Mouse (Mus musculus) heart, adult 18-20 months (tissue): ENCODE measurements around the gene Th. TPM values are rescaled to one million over a fixed set of nuclear protein-coding genes. Genes with fewer than 3 reads are reported as not detected.

Experiments used
- DNase-seq, 2 experiments: peaks; one replicate each; pipeline ENCODE4 v3.0.0; 2021 to 2022; ENCODE audit warnings: mixed read lengths in 1 of 2
- long read RNA-seq, 2 experiments: library from polyadenylated mRNA; stranded (forward); transcript quantifications; one replicate each; pipeline ENCODE4 v2.0.0; 2021
- total RNA-seq, 2 experiments: library from RNA; stranded (reverse); gene quantifications; 2 replicates each; pipeline ENCODE4 v1.2.3; 2021

The Th gene
- total RNA-seq = not detected
- long read RNA-seq, experiment 1 = 0 reads
- long read RNA-seq, experiment 2 = 0 reads

DNA sequence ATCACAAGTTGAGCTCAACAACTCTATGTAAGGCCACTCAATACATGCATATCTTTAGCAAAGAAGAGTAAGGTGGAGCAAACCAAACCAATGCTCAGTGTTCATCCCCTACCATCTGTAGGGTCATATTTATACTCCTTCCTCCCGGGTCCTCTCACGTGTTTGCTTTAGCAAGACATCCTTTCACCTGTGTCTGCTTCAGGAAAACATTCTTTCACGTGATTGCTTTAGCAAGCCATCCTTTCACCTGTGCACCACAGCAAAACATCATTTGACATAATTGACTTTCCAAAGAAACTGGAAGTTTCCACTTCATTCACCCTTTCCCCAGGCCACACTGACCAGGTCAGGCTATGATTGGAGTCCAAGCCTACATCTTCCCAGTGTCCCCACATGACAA, at the start of gene Th:
TSS of gene Th (minus strand) at position 101 of the 400 bp plus-strand sequence.
- no peak for DNase-seq

- DNase-seq = peak; percentile 8 to 24
Observed at GRCm38 (mm10) chr7:142968809-142969511, 38.0 kb upstream of the Th start, which contains the start of gene Ascl2. Ascl2 (minus strand) TSS chr7:142969264.

DNA sequence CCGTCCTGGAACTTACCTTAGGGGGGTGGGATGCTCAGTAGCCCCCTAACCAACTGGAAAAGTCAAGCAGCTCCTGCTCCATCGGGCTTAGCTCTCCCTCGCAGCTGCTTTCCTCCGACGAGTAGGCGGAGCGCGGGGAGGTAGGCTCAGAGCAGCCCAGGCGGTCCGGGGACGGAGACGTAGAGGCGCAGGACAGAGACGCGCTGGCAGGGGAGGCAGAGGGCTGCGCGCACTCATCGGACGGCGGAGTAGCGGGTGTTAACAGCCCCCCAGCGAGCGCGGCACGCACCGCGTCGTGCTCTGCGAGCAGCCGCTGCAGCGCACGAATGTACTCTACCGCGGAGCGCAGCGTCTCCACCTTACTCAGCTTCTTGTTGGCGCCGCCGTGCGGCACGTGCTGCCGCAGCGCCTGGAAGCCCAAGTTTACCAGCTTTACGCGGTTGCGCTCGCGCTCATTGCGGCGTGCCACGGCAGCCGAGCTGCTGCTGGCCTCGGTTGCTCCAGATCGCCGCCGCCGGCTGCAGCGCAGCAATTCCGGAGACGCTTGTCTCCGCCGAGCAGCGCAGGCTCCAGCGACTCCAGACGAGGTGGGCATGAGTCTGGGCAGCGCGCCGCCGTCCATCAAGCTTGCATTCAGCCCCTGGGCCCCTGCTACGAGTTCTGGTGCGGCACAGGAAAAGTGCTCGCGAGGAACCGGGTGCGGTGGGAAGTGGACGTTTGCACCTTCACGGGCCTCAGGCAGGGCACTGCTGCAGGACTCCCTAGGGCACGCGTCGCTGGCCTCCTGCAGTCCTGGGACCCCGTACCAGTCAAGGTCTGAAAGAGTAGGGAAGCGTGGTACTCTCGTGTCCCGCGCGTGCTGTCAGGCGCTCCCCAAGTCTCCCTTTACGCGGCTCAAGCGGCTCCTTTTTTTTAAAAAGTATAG, 37.2 kb upstream of the Th start:
- DNase-seq = peak; percentile 40 to 52

GRCm38 (mm10) chr7:142967414-142967883, 36.5 kb upstream of the Th start:
- DNase-seq = peak; percentile 33 to 47

DNA sequence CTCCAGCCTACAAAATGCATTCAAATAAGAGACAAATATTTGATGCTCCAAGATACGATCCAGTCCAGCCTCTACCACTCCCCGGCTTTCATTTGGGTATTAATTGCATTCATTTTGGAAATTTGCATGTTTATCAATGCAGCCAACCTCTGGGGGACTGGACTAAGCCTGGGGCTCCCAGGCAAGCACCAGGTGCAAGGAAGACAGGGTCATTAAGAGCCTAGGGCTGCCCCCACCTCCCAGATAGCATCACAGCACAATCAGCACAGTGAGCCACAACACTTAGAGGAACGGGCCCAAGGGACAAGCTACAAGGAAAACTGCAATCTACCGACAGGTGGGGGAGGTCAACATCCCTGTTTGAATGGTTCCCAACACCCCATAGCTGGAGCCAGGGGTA, 28.8 kb upstream of the Th start:
- DNase-seq = no peak

GRCm38 (mm10) chr7:142958817-142959216, 27.9 kb upstream of the Th start:
- DNase-seq = no peak

DNA sequence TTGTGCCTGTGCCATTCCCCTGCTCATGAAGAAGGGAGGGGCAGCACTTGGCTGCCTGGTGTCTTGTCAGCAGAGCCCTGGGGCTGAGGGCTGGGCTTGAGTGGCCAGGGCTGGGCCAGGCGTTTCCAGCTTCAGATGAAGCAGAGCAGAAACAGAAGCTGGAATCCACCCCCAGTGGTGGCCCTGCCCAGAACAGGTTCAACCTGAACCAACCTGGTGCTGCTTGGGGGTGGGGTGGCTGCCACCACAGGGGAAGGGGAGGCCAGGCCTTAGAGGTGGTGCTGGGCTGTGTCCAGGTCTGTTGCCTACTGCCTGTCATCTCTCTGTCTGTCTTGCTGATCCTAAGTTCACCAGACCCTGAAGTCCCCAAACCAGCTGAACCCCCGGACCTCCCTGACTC, 25.1 kb upstream of the Th start:
- DNase-seq = no peak

- no peak for DNase-seq
Observed at GRCm38 (mm10) chr7:142949568-142949967, 18.6 kb upstream of the Th start.

DNA sequence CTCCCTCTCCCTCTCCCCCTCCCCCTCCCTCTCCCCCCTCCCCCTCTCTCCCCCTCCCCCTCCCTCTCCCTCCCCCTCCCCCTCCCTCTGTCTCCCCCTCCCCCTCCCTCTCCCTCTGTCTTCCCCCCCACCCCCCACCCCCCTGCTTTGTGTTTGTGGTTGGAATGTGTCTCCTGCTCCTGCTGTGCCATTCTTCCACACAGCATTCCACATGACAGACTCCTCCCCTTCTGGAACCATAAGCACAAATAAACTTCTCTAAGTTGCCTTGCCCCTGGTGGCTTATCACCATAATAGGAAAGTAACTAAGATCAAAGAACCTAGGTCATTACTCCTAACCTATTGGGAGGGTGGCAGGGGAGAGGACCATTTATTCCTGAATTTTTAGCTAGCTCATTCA, 6.7 kb upstream of the Th start:
- DNase-seq = no peak

- no peak for DNase-seq
Observed at GRCm38 (mm10) chr7:142935708-142936107, 4.8 kb upstream of the Th start.

DNA sequence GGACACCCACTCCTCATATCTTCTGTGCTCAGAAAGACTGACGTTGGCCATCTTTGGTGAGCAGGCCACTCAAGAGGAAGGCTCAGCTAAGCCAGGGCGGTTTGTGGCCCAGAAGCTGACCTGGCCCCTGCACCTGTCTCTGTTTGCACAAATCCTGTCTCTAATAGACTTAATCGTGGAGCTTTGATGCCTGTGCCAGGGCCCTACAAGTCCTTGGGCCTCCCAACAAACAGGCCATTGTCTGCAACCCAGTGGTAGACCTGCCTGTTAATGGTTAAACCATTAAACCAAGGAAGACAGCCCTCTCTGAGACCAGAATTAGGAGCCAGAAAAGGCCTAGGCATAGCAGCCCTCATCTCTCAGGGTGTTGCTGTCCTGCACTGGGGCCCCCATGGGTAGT, 1.5 kb upstream of the Th start:
- no peak for DNase-seq

- peak; percentile 34 to 41 for DNase-seq
Observed at GRCm38 (mm10) chr7:142929516-142929915, 1.4 kb downstream of the Th start.

DNA sequence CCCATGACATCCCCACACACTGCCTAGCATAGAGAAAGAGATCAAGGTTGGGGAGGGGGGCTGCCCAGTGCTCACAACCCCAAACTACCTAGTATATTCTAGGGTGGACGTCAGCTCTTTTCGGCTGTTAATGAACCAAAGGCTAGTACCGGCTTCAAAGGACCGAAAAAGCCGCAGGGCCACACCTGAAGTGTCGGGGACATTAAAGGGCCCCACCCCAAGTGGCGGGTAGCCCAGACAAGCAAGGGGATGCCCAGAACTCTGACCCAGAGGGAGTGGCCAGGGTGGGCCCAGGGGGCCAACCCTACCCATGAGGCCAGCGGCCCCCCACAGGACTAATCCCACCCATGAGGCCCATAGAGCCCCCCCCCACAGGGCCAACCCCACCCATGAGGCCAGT, 3.6 kb downstream of the Th start:
- DNase-seq = no peak

- DNase-seq = peak; percentile 63 to 90
Observed at GRCm38 (mm10) chr7:142918641-142919628, 12.0 kb downstream of the Th start.

GRCm38 (mm10) chr7:142917659-142918058, 13.3 kb downstream of the Th start:
- no peak for DNase-seq

GRCm38 (mm10) chr7:142916178-142916577, 14.8 kb downstream of the Th start:
- DNase-seq = no peak

- DNase-seq = no peak
Observed at GRCm38 (mm10) chr7:142911682-142912081, 19.2 kb downstream of the Th start.

DNA sequence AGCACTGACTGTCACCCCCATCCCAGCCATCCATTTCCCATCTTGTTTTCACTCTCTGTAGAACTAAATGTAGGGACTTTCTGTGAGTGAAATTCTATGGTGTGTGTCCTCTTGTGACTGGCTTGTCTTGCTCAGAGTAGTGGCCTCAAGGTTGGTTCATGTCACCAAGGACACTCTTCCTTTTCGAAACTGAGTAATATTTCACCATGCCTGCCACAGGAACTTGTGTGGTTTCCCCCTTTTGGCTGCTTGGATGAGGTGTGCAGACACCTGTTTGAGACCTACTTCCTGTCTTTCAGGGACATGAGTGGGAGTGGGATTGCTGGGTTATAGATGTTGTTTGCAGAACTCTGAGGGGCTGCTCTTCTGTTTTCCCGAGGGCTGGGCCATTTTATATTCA, 20.8 kb downstream of the Th start:
- DNase-seq = no peak

DNA sequence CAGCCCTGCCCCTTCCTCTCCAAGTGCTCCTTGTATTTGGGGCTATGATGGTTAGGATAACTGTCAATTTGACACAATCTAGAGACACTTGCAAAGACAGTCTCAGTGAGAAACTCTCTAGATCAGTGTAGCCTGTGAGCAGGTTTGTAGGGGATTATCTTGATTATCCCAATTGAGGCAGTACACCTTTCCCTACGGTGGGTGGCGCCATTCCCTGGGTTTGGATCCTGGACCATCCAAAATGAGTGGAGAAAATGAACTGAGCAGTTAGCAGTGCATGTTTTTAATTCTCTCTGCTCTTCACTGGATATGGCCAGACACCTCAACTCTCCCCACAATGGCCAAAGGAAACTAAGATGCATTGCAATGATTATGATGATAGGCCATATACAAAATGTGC, 21.3 kb downstream of the Th start:
- no peak for DNase-seq

DNA sequence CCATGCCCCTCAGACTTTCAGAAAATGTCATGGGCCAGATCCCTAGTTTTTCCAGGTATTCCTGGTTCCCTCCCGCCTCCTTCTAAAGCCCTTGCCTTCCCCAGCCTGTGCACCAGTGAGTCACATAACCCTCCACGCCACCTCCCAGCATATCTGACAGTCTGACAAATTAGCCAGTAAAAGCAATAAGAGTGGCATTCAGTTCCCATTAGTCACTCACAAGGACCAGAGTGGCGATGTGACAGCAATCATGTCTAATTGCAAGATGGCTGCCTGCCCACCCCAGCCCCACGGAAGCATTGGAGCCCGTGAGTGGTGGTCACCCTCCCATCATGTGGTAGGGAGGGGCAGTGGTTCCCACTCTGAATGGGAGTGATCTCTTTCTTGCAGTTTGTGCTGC, 25.3 kb downstream of the Th start:
- no peak for DNase-seq

DNA sequence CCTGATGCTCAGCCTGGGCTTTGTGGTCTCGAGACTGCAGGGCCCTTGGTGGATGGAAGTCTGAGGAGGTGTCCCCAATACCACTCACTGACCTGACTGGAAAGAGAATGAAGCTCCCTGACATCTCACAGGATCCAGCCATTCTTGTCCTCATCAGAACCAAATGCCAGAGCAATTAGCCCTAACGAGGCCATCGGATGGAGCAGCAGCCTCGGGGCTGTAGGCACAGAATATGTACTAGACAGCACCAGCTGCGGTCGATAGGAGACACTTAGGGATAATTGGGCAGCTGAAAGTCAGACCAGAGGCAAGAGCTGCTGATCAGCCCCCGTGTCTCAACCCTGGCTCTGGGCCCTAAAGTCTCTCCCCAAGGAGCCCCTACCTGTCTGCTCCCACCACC, 26.6 kb downstream of the Th start:
- DNase-seq = no peak

DNA sequence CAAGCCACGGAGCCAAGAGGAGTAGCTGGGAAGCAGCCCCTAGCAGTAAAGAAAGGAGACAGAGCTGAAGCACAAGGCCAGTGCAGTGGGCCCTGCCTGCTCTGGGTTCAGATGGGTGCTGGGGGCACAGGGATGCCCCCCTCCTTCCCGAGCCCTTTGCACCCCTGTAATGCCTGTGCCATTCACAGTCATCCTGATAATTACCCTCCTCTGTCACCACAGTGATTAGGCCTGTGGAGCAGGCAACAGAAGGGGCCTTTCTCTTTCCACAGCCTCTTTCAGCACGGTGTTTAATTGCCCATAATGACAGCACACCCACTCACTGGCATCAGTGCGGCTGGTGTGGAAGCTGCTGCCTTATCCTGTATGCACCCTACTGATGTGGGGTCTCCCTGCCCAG, 28.0 kb downstream of the Th start:
- no peak for DNase-seq
